In the genomic region with DNA sequence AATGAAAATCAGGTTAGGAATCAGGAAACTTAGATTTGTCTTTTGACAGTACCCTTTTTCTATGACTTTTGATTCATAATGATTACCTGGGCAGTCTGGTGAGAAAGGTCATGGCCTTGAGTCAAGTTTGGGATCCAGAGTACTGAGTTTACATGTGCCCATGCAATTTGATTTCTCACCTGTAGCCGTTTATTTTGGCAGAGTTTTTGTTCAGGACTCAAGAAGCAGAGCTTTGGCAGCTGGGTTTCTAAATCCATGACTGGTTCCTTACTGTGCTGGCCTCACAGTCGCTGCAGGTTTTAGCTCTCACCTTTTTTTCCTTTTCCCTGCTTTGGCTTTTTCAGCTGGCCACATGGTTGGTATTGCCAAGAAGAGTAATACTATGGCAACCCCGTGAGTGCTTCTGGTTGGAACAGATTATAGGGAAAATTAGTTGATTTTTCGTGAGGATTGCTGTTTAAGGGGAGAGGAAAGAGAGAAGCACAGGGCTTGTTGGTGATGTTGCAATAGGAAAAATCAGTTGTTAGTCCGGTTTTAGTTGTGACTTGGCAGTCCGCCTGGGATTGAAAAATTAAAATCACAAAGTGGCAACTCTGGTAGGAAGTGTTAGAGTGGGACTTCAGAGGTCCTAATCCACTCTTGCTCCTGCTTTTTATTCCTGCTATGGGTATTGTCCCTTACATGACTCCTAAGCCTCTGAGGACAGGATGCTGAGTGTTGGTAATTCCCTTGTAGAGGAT, we compare ENCODE assay signal across 17 mouse cellular contexts. TPM values are rescaled to one million over a fixed set of nuclear protein-coding genes. Genes with fewer than 3 reads are reported as not detected.
DNase-seq lines count a peak whose midpoint lies in the region; ATAC-seq and TF ChIP-seq lines count a peak whose summit lies in the region.
"Had no signal": no experiment of that assay in that cellular context is flagged by ENCODE, and none has a peak within 500 bp of the region (broad histone marks: within the 10 kb centered on the region; RNA-seq: fewer than 3 reads in every experiment).

No protein-coding gene starts in this region.

- 0 out of 2 replicates have a peak overlapping the region, but pooled peaks have one; percentile 7 for H3K4me2 ChIP-seq in forebrain, embryonic 16.5 days (ENCODE audit: low read length)
- H3K4me2 ChIP-seq: heart, embryonic 12.5 days; liver, embryonic 12.5 days had no signal

- TF ChIP-seq POLR2A in bone marrow macrophage, adult 2 months (IDR thresholded peaks at IDR 0.05; ENCODE audit: borderline replicate concordance, low read depth, low read length): no peak

- peak overlapping the region; percentile 32; the same call in 1 of the 2 replicates for H3K27ac ChIP-seq in layer of hippocampus, adult 2 months
- H3K27ac ChIP-seq in bone marrow macrophage, adult 2 months (ENCODE audit: insufficient read depth, low read depth, low read length): peak overlapping the region; percentile 49
- no peak overlapping the region for H3K27ac ChIP-seq in forebrain, embryonic 16.5 days (ENCODE audit: low read length)
- H3K27ac ChIP-seq: kidney, embryonic 15.5 days; liver, embryonic 12.5 days; midbrain, embryonic 15.5 days had no signal

- DNase-seq in layer of hippocampus, adult 2 months (ENCODE audit: low spot score in 2 of 2): no peak
- DNase-seq in layer of hippocampus, adult 8-10 months (ENCODE audit: low spot score in 2 of 2): no peak
- DNase-seq in lung, postnatal 25 days (ENCODE audit: low spot score): peak; percentile 65
- DNase-seq in layer of hippocampus, adult 9-10 months (ENCODE audit: low spot score): no peak
- no peak for DNase-seq in frontal cortex, postnatal 10 days (ENCODE audit: low spot score in 2 of 2)
- DNase-seq: adrenal gland, postnatal 14 days; cerebellum, adult 9-11 months; gastrocnemius, postnatal 10 days; right cerebral cortex, postnatal 14 days had no signal

- no peaks in the 10 kb centered on the region for H3K36me3 ChIP-seq in forebrain, embryonic 16.5 days (ENCODE audit: control insufficient read depth, insufficient read depth)
- H3K36me3 ChIP-seq: midbrain, embryonic 15.5 days had no signal

- ATAC-seq in forebrain, embryonic 16.5 days: no peak
- ATAC-seq: inflammation-experienced regulatory T-cells, adult 6 months; liver, embryonic 12.5 days; midbrain, embryonic 15.5 days had no signal

- H3K27me3 ChIP-seq in forebrain, embryonic 16.5 days (replicated peaks; ENCODE audit: control insufficient read depth, insufficient read depth, low read length): no peaks in the 10 kb centered on the region
- H3K27me3 ChIP-seq: heart, embryonic 12.5 days; kidney, embryonic 15.5 days; liver, embryonic 12.5 days; midbrain, embryonic 15.5 days had no signal

- no peak overlapping the region; the same call in 1 of the 2 replicates for H3K4me3 ChIP-seq in layer of hippocampus, adult 2 months
- H3K4me3 ChIP-seq in bone marrow macrophage, adult 2 months (ENCODE audit: insufficient read depth, low read length): no peak overlapping the region; the same call in 1 of the 2 replicates
- no peak overlapping the region; the same call in 1 of the 2 replicates for H3K4me3 ChIP-seq in forebrain, embryonic 16.5 days (replicated peaks; ENCODE audit: low read length)
- H3K4me3 ChIP-seq: erythroblast, embryonic 14.5 days; heart, embryonic 12.5 days; kidney, embryonic 15.5 days; liver, embryonic 12.5 days; midbrain, embryonic 15.5 days had no signal

- H3K4me1 ChIP-seq in bone marrow macrophage, adult 2 months (ENCODE audit: control insufficient read depth, insufficient read depth, low read length): peaks cover 21% of the 10 kb centered on the region
- H3K4me1 ChIP-seq in forebrain, embryonic 16.5 days (replicated peaks; ENCODE audit: control insufficient read depth, insufficient read depth, low read length): peaks cover 26% of the 10 kb centered on the region

- no peaks in the 10 kb centered on the region for H3K9me3 ChIP-seq in forebrain, embryonic 16.5 days (ENCODE audit: control insufficient read depth, low read length)
- H3K9me3 ChIP-seq: heart, embryonic 12.5 days; kidney, embryonic 15.5 days; liver, embryonic 12.5 days; midbrain, embryonic 15.5 days had no signal

- no peak overlapping the region for H3K9ac ChIP-seq in forebrain, embryonic 16.5 days (replicated peaks; ENCODE audit: low read depth, low read length)
- H3K9ac ChIP-seq: heart, embryonic 12.5 days; kidney, embryonic 15.5 days; midbrain, embryonic 15.5 days had no signal

- no peak for TF ChIP-seq CTCF in layer of hippocampus, adult 2 months (conservative IDR thresholded peaks at IDR 0.05)
- TF ChIP-seq CTCF in bone marrow macrophage, adult 2 months (IDR thresholded peaks at IDR 0.05; ENCODE audit: low read depth, low read length): no peak

- WGBS in forebrain, embryonic 16.5 days: 50% methylated on average over 6 of the region's 6 CpGs

RNA-seq across cellular contexts. Expression of gene Thoc7, which starts 53.2 kb away (rescaled TPM):
- 10 to 100 TPM; 92.5 to 96.8 TPM for total RNA-seq in layer of hippocampus, adult 2 months (2021)
- total RNA-seq in layer of hippocampus, adult 8-10 months (2022): 10 to 100 TPM; 85.6 to 97.3 (median 89.8) TPM
- polyA plus RNA-seq in bone marrow macrophage, adult 2 months (2012; ENCODE audit: insufficient read depth, insufficient read length, missing spikeins): 59.7 and 64.2 TPM in 2 replicates
- 150 and 159 TPM in 2 replicates for polyA plus RNA-seq in forebrain, embryonic 16.5 days (2015; fragmentation: Nextera tagmentation; extraction: Ambion mirVana)

RNA-seq across cellular contexts. Expression of gene Atxn7, which starts 53.6 kb away (rescaled TPM):
- total RNA-seq in layer of hippocampus, adult 2 months (2021): 10 to 100 TPM; 25.7 to 31.6 TPM
- total RNA-seq in layer of hippocampus, adult 8-10 months (2022): 10 to 100 TPM; 26.4 to 33.7 (median 29.2) TPM
- polyA plus RNA-seq in bone marrow macrophage, adult 2 months (2012; ENCODE audit: insufficient read depth, insufficient read length, missing spikeins): 18.9 and 19.9 TPM in 2 replicates
- 4.0 and 4.9 TPM in 2 replicates for polyA plus RNA-seq in forebrain, embryonic 16.5 days (2015; fragmentation: Nextera tagmentation; extraction: Ambion mirVana)
